Mouse (Mus musculus): ENCODE results near the gene Gm16223. TPM values are rescaled to one million over a fixed set of nuclear protein-coding genes. Genes with fewer than 3 reads are reported as not detected.

Gm16223 gene
- polyA plus RNA-seq (2012; ENCODE audit: insufficient read depth, insufficient read length, low replicate concordance, missing spikeins): not detected in 2 replicates

DNA sequence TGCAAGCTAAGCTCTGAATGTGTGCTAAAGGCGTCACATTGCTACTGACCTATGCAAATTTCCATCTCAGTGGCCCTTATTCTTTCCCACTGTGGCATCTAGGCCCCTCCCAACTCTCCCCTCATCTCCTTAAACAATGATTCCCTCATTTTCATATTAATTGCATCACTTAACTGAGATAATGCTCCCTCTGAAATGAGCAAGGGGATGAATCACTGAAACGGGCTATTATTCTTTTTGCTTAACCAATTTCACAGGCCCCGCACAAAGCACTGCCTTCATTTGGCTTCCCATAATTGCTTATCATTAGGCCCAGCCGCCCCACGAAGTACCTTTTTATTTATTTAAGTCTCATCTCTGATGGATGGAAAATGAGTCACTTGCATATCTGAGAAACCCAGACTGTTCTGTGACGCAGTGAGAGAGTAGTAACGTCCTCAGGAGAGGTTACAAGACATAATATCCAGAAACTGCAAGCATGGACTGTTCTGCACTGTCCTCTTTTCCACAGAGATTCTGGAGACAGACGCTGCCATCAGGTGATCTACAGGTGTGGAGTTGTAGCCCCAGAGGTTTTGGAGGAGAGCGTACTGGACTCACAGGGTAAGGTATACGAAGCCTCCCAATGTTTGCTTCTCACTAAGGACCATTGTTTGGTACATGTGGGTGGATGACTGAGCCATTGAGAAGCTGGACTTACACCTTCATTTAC, at the start of gene Gm16223:
TSS of gene Gm16223 (plus strand) at position 485 of the 712 bp plus-strand sequence.
- H3K4me3 ChIP-seq (ENCODE audit: insufficient read depth, low read depth, low read length): no peak within 1 kb of the TSS
- TF ChIP-seq POLR2A (IDR thresholded peaks at IDR 0.05; ENCODE audit: insufficient read depth, low read depth, low read length): no peak
- no peak for TF ChIP-seq CTCF (IDR thresholded peaks at IDR 0.05; ENCODE audit: insufficient read depth, low read depth, low read length)
- no peaks in the 10 kb centered on the region for H3K4me1 ChIP-seq (ENCODE audit: control insufficient read depth, insufficient read depth, low read length)
- WGBS: 52% methylated on average over 10 of the region's 10 CpGs
- no peak within 1 kb of the TSS for H3K27ac ChIP-seq (ENCODE audit: insufficient read depth, low read depth, low read length)

- TF ChIP-seq POLR2A (IDR thresholded peaks at IDR 0.05; ENCODE audit: insufficient read depth, low read depth, low read length): no peak
- TF ChIP-seq CTCF (IDR thresholded peaks at IDR 0.05; ENCODE audit: insufficient read depth, low read depth, low read length): no peak
- Histone ChIP-seq H3K27ac (ENCODE audit: insufficient read depth, low read depth, low read length) (no peak overlapping the region), H3K4me1 (ENCODE audit: control insufficient read depth, insufficient read depth, low read length) (no peaks in the 10 kb centered on the region), H3K4me3 (ENCODE audit: insufficient read depth, low read depth, low read length) (no peak overlapping the region)
- WGBS: 86% methylated on average over 3 of the region's 3 CpGs
Observed at GRCm38 (mm10) chr5:42022029-42022428, 45.7 kb upstream of the Gm16223 start.

- Histone ChIP-seq H3K4me1 (ENCODE audit: control insufficient read depth, insufficient read depth, low read length) (no peaks in the 10 kb centered on the region), H3K27ac (ENCODE audit: insufficient read depth, low read depth, low read length) (no peak overlapping the region), H3K4me3 (ENCODE audit: insufficient read depth, low read depth, low read length) (no peak overlapping the region)
- 62% methylated on average over 1 of the region's 1 CpGs for WGBS
- TF ChIP-seq CTCF (IDR thresholded peaks at IDR 0.05; ENCODE audit: insufficient read depth, low read depth, low read length): no peak
- TF ChIP-seq POLR2A (IDR thresholded peaks at IDR 0.05; ENCODE audit: insufficient read depth, low read depth, low read length): no peak
Observed at GRCm38 (mm10) chr5:42023521-42023920, 44.2 kb upstream of the Gm16223 start.

- Histone ChIP-seq H3K27ac (ENCODE audit: insufficient read depth, low read depth, low read length) (no peak overlapping the region), H3K4me1 (ENCODE audit: control insufficient read depth, insufficient read depth, low read length) (no peaks in the 10 kb centered on the region), H3K4me3 (ENCODE audit: insufficient read depth, low read depth, low read length) (no peak overlapping the region)
- WGBS: 54% methylated on average over 15 of the region's 15 CpGs
- no peak for TF ChIP-seq POLR2A (IDR thresholded peaks at IDR 0.05; ENCODE audit: insufficient read depth, low read depth, low read length)
- no peak for TF ChIP-seq CTCF (IDR thresholded peaks at IDR 0.05; ENCODE audit: insufficient read depth, low read depth, low read length)
Observed at GRCm38 (mm10) chr5:42036388-42037082, 31.2 kb upstream of the Gm16223 start.

DNA sequence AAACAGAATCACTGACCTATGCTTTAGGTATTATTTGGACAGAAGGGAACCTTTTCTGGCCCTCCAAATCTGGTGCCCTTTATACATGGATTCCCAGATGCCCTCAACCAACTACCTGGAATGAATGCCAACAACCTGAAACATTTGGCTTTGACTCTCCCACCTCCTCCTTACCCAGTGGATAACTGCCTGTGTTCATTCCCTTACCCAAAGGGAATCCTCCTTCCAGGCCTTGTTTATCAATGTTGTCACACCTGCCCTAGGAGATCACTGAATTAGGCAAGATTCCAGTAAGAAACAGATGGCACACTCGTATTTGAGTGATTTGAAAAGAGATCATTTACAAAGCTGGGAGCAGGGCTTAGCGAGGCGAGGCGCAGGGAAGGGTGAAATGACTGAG, 13.1 kb upstream of the Gm16223 start:
- no peak for TF ChIP-seq CTCF (IDR thresholded peaks at IDR 0.05; ENCODE audit: insufficient read depth, low read depth, low read length)
- no peak for TF ChIP-seq POLR2A (IDR thresholded peaks at IDR 0.05; ENCODE audit: insufficient read depth, low read depth, low read length)
- H3K4me1 ChIP-seq (ENCODE audit: control insufficient read depth, insufficient read depth, low read length): no peaks in the 10 kb centered on the region
- no peak overlapping the region for H3K4me3 ChIP-seq (ENCODE audit: insufficient read depth, low read depth, low read length)
- 89% methylated on average over 4 of the region's 4 CpGs for WGBS
- no peak overlapping the region for H3K27ac ChIP-seq (ENCODE audit: insufficient read depth, low read depth, low read length)

GRCm38 (mm10) chr5:42055151-42055550, 12.6 kb upstream of the Gm16223 start:
- Histone ChIP-seq H3K27ac (ENCODE audit: insufficient read depth, low read depth, low read length) (no peak overlapping the region), H3K4me3 (ENCODE audit: insufficient read depth, low read depth, low read length) (no peak overlapping the region), H3K4me1 (ENCODE audit: control insufficient read depth, insufficient read depth, low read length) (no peaks in the 10 kb centered on the region)
- 95% methylated on average over 5 of the region's 5 CpGs for WGBS
- no peak for TF ChIP-seq POLR2A (IDR thresholded peaks at IDR 0.05; ENCODE audit: insufficient read depth, low read depth, low read length)

- Histone ChIP-seq H3K4me1 (ENCODE audit: control insufficient read depth, insufficient read depth, low read length) (no peaks in the 10 kb centered on the region), H3K4me3 (ENCODE audit: insufficient read depth, low read depth, low read length) (no peak overlapping the region), H3K27ac (ENCODE audit: insufficient read depth, low read depth, low read length) (no peak overlapping the region)
- WGBS: 79% methylated on average over 2 of the region's 2 CpGs
- TF ChIP-seq POLR2A (IDR thresholded peaks at IDR 0.05; ENCODE audit: insufficient read depth, low read depth, low read length) (no peak), CTCF (IDR thresholded peaks at IDR 0.05; ENCODE audit: insufficient read depth, low read depth, low read length) (no peak)
Observed at GRCm38 (mm10) chr5:42065090-42065489, 2.7 kb upstream of the Gm16223 start.

GRCm38 (mm10) chr5:42067075-42067474, 685 bp upstream of the Gm16223 start:
- no peak overlapping the region for H3K4me3 ChIP-seq (ENCODE audit: insufficient read depth, low read depth, low read length)
- no peak overlapping the region for H3K27ac ChIP-seq (ENCODE audit: insufficient read depth, low read depth, low read length)
- TF ChIP-seq CTCF (IDR thresholded peaks at IDR 0.05; ENCODE audit: insufficient read depth, low read depth, low read length) (no peak), POLR2A (IDR thresholded peaks at IDR 0.05; ENCODE audit: insufficient read depth, low read depth, low read length) (no peak)
- WGBS: 68% methylated on average over 3 of the region's 3 CpGs
- H3K4me1 ChIP-seq (ENCODE audit: control insufficient read depth, insufficient read depth, low read length): no peaks in the 10 kb centered on the region

- TF ChIP-seq CTCF (IDR thresholded peaks at IDR 0.05; ENCODE audit: insufficient read depth, low read depth, low read length): no peak
- TF ChIP-seq POLR2A (IDR thresholded peaks at IDR 0.05; ENCODE audit: insufficient read depth, low read depth, low read length): no peak
- H3K4me3 ChIP-seq (ENCODE audit: insufficient read depth, low read depth, low read length): no peak overlapping the region
- H3K27ac ChIP-seq (ENCODE audit: insufficient read depth, low read depth, low read length): no peak overlapping the region
- 87% methylated on average over 1 of the region's 1 CpGs for WGBS
- no peaks in the 10 kb centered on the region for H3K4me1 ChIP-seq (ENCODE audit: control insufficient read depth, insufficient read depth, low read length)
Observed at GRCm38 (mm10) chr5:42068188-42068579, 424 bp downstream of the Gm16223 start.

Data from olfactory bulb, adult 2 months (tissue).